Comparison of ENCODE assay signal across 8 mouse cellular contexts in the genomic region with DNA sequence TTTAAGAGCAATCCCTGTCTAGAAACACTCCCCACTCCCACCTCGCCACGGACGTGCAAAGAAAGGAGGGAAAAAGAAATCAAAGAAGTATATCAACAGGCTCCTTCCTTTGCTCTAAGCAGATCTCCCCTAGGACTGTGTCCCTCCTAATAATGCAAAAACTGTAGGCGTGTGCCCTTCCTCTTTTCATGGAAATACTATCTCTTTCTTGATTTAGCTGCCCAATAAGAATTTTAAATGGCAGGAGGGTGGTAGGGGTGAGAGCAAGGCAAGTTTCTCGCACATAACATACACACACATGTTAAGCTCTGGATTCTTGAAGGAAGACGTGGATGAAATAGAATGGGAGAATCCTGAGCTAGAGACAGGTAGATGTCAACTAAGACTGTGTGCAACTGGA. TPM values are rescaled to one million over a fixed set of nuclear protein-coding genes. Genes with fewer than 3 reads are reported as not detected.
DNase-seq lines count a peak whose midpoint lies in the region; ATAC-seq lines count a peak whose summit lies in the region.

No protein-coding gene starts in this region.

- H3K27ac ChIP-seq in heart, embryonic 15.5 days: 0 out of 2 replicates have a peak overlapping the region, but pooled peaks have one; percentile 6
- H3K27ac ChIP-seq in hindbrain, embryonic 13.5 days: peak overlapping the region; percentile 78; the same call in 1 of the 2 replicates
- peak overlapping the region; percentile 72; the same call in 1 of the 2 replicates for H3K27ac ChIP-seq in midbrain, embryonic 13.5 days

- H3K9ac ChIP-seq in heart, embryonic 15.5 days: peak overlapping the region; percentile 72
- H3K9ac ChIP-seq in hindbrain, embryonic 13.5 days: peak overlapping the region; percentile 83
- H3K9ac ChIP-seq in midbrain, embryonic 13.5 days (replicated peaks): peak overlapping the region; percentile 67

- no peaks in the 10 kb centered on the region for H3K27me3 ChIP-seq in heart, embryonic 15.5 days
- H3K27me3 ChIP-seq in hindbrain, embryonic 13.5 days: no peaks in the 10 kb centered on the region
- H3K27me3 ChIP-seq in midbrain, embryonic 13.5 days: no peaks in the 10 kb centered on the region

- peaks cover 25% of the 10 kb centered on the region for H3K4me1 ChIP-seq in heart, embryonic 15.5 days (replicated peaks)
- peaks cover 34% of the 10 kb centered on the region for H3K4me1 ChIP-seq in hindbrain, embryonic 13.5 days (replicated peaks)
- H3K4me1 ChIP-seq in midbrain, embryonic 13.5 days (replicated peaks): peaks cover 29% of the 10 kb centered on the region

- no peak for DNase-seq in heart, adult 11 months
- DNase-seq in MEL-GATA-1-ER (ENCODE audit: extremely low read depth, low read depth): peak; percentile 56
- no peak for DNase-seq in layer of hippocampus, postnatal 14 days (ENCODE audit: low spot score in 2 of 2)
- DNase-seq in cerebellum, postnatal 36 days: no peak
- DNase-seq in T-cell, adult 2 months (ENCODE audit: low spot score): no peak

- ATAC-seq in heart, embryonic 15.5 days (replicated peaks; ENCODE audit: insufficient number of reproducible peaks, insufficient read depth, low FRiP score, low read depth): no peak
- ATAC-seq in hindbrain, embryonic 13.5 days (ENCODE audit: low FRiP score): no peak
- no peak for ATAC-seq in midbrain, embryonic 13.5 days

- peak overlapping the region; percentile 88 for H3K4me2 ChIP-seq in heart, embryonic 15.5 days
- peak overlapping the region; percentile 77 for H3K4me2 ChIP-seq in hindbrain, embryonic 13.5 days
- H3K4me2 ChIP-seq in midbrain, embryonic 13.5 days (replicated peaks): peak overlapping the region; percentile 66

- WGBS in heart, embryonic 15.5 days: 65% methylated on average over 6 of the region's 6 CpGs
- WGBS in hindbrain, embryonic 13.5 days: 67% methylated on average over 6 of the region's 6 CpGs
- WGBS in midbrain, embryonic 13.5 days: 67% methylated on average over 6 of the region's 6 CpGs

- H3K36me3 ChIP-seq in heart, embryonic 15.5 days: peaks cover 8% of the 10 kb centered on the region; the same call in 1 of the 2 replicates
- H3K36me3 ChIP-seq in hindbrain, embryonic 13.5 days: peaks cover 18% of the 10 kb centered on the region
- peaks cover 19% of the 10 kb centered on the region for H3K36me3 ChIP-seq in midbrain, embryonic 13.5 days

- no peaks in the 10 kb centered on the region for H3K9me3 ChIP-seq in heart, embryonic 15.5 days (replicated peaks)
- H3K9me3 ChIP-seq in hindbrain, embryonic 13.5 days: no peaks in the 10 kb centered on the region
- H3K9me3 ChIP-seq in midbrain, embryonic 13.5 days: no peaks in the 10 kb centered on the region

- peak overlapping the region; percentile 75 for H3K4me3 ChIP-seq in heart, embryonic 15.5 days
- peak overlapping the region; percentile 64 for H3K4me3 ChIP-seq in hindbrain, embryonic 13.5 days
- peak overlapping the region; percentile 59 for H3K4me3 ChIP-seq in midbrain, embryonic 13.5 days (replicated peaks)

RNA-seq across cellular contexts. Expression of a gene that starts 0.4 kb away (rescaled TPM):
- 20.9 and 23.3 TPM in 2 replicates for polyA plus RNA-seq in heart, embryonic 15.5 days (2015; fragmentation: Nextera tagmentation; extraction: Ambion mirVana)
- polyA plus RNA-seq in hindbrain, embryonic 13.5 days (2015; fragmentation: Nextera tagmentation; extraction: Ambion mirVana): 30.0 and 37.2 TPM in 2 replicates
- polyA plus RNA-seq in midbrain, embryonic 13.5 days (2015; fragmentation: Nextera tagmentation; extraction: Ambion mirVana): 31.4 and 32.9 TPM in 2 replicates
- 10 to 100 TPM; 49.2 to 49.5 TPM for total RNA-seq in layer of hippocampus, postnatal 14 days (2021)

RNA-seq across cellular contexts. Expression of a gene that starts 3.9 kb away (rescaled TPM):
- polyA plus RNA-seq in heart, embryonic 15.5 days (2015; fragmentation: Nextera tagmentation; extraction: Ambion mirVana): 74.6 and 83.4 TPM in 2 replicates
- 144 and 148 TPM in 2 replicates for polyA plus RNA-seq in hindbrain, embryonic 13.5 days (2015; fragmentation: Nextera tagmentation; extraction: Ambion mirVana)
- polyA plus RNA-seq in midbrain, embryonic 13.5 days (2015; fragmentation: Nextera tagmentation; extraction: Ambion mirVana): 141 and 156 TPM in 2 replicates
- 10 to 100 TPM; 65.9 to 72.8 TPM for total RNA-seq in layer of hippocampus, postnatal 14 days (2021)

RNA-seq across cellular contexts. Expression of a gene that starts 32.8 kb away (rescaled TPM):
- 30.6 and 35.9 TPM in 2 replicates for polyA plus RNA-seq in heart, embryonic 15.5 days (2015; fragmentation: Nextera tagmentation; extraction: Ambion mirVana)
- polyA plus RNA-seq in hindbrain, embryonic 13.5 days (2015; fragmentation: Nextera tagmentation; extraction: Ambion mirVana): 37.9 and 38.1 TPM in 2 replicates
- polyA plus RNA-seq in midbrain, embryonic 13.5 days (2015; fragmentation: Nextera tagmentation; extraction: Ambion mirVana): 40.5 and 42.5 TPM in 2 replicates
- 10 to 100 TPM; 26.4 to 29.2 TPM for total RNA-seq in layer of hippocampus, postnatal 14 days (2021)

RNA-seq across cellular contexts. Expression of a gene that starts 41.0 kb away (rescaled TPM):
- 76.7 and 86.8 TPM in 2 replicates for polyA plus RNA-seq in heart, embryonic 15.5 days (2015; fragmentation: Nextera tagmentation; extraction: Ambion mirVana)
- polyA plus RNA-seq in hindbrain, embryonic 13.5 days (2015; fragmentation: Nextera tagmentation; extraction: Ambion mirVana): 82.0 and 85.4 TPM in 2 replicates
- polyA plus RNA-seq in midbrain, embryonic 13.5 days (2015; fragmentation: Nextera tagmentation; extraction: Ambion mirVana): 80.5 and 106 TPM in 2 replicates
- 100 to 1,000 TPM; 171 to 197 TPM for total RNA-seq in layer of hippocampus, postnatal 14 days (2021)

RNA-seq across cellular contexts. Expression of a gene that starts 43.7 kb away (rescaled TPM):
- polyA plus RNA-seq in heart, embryonic 15.5 days (2015; fragmentation: Nextera tagmentation; extraction: Ambion mirVana): 0.24 TPM in 1 of 2 replicates, not detected in the other
- polyA plus RNA-seq in hindbrain, embryonic 13.5 days (2015; fragmentation: Nextera tagmentation; extraction: Ambion mirVana): not detected in 2 replicates
- 0.09 TPM in 1 of 2 replicates, not detected in the other for polyA plus RNA-seq in midbrain, embryonic 13.5 days (2015; fragmentation: Nextera tagmentation; extraction: Ambion mirVana)
- not detected for total RNA-seq in layer of hippocampus, postnatal 14 days (2021)

Comparison
In these comparisons a context has a peak if more than half of its experiments do, and no peak if none do; other contexts are left out.
1. H3K27ac ChIP-seq: peak in every context shown above with its lines; median percentile 78 in hindbrain, embryonic 13.5 days; 72 in midbrain, embryonic 13.5 days; 6 in heart, embryonic 15.5 days.